Mouse (Mus musculus): Measurements from ENCODE around the gene Senp1. TPM values are rescaled to one million over a fixed set of nuclear protein-coding genes. Genes with fewer than 3 reads are reported as not detected.

Gene Senp1
- polyA plus RNA-seq (2016; fragmentation: Nextera tagmentation; extraction: Ambion mirVana): 41.4 and 41.6 TPM in 2 replicates

- Histone ChIP-seq H3K4me2 (replicated peaks) (peak within 1 kb of the TSS; percentile 87), H3K27me3 (no peaks in the 10 kb centered on the region), H3K4me3 (peak within 1 kb of the TSS; percentile 91), H3K36me3 (peaks cover 1% of the 10 kb centered on the region), H3K9me3 (no peaks in the 10 kb centered on the region), H3K4me1 (peaks cover 21% of the 10 kb centered on the region), H3K9ac (replicated peaks) (peak within 1 kb of the TSS; percentile 87), H3K27ac (replicated peaks) (peak within 1 kb of the TSS; percentile 95)
- ATAC-seq (ENCODE audit: low FRiP score, low read depth): peak; percentile 88
- WGBS: under 1% methylated on average over 58 of the region's 58 CpGs
These were observed at the start of gene Senp1 for GRCm38 (mm10) chr15:98093121-98094011. Senp1 (minus strand) TSS chr15:98093744.

GRCm38 (mm10) chr15:98142515-98142914 is 49.0 kb upstream of the Senp1 start:
- no peak overlapping the region for H3K4me3 ChIP-seq
- peaks cover 42% of the 10 kb centered on the region for H3K36me3 ChIP-seq
- 82% methylated on average over 10 of the region's 10 CpGs for WGBS
- no peaks in the 10 kb centered on the region for H3K9me3 ChIP-seq
- no peak for ATAC-seq (ENCODE audit: low FRiP score, low read depth)
- no peak overlapping the region for H3K27ac ChIP-seq (replicated peaks)
- H3K9ac ChIP-seq (replicated peaks): no peak overlapping the region
- H3K27me3 ChIP-seq: no peaks in the 10 kb centered on the region
- peaks cover 13% of the 10 kb centered on the region for H3K4me1 ChIP-seq
- no peak overlapping the region for H3K4me2 ChIP-seq (replicated peaks)

GRCm38 (mm10) chr15:98140809-98141208 is 47.3 kb upstream of the Senp1 start:
- ATAC-seq (ENCODE audit: low FRiP score, low read depth): no peak
- H3K4me1 ChIP-seq: peaks cover 10% of the 10 kb centered on the region
- peaks cover 59% of the 10 kb centered on the region for H3K36me3 ChIP-seq
- no peak overlapping the region for H3K9ac ChIP-seq (replicated peaks)
- H3K4me2 ChIP-seq (replicated peaks): no peak overlapping the region
- no peaks in the 10 kb centered on the region for H3K9me3 ChIP-seq
- H3K4me3 ChIP-seq: no peak overlapping the region
- no peaks in the 10 kb centered on the region for H3K27me3 ChIP-seq
- WGBS: 91% methylated on average over 5 of the region's 5 CpGs
- H3K27ac ChIP-seq (replicated peaks): no peak overlapping the region

GRCm38 (mm10) chr15:98139763-98140162 is 46.2 kb upstream of the Senp1 start:
- Histone ChIP-seq H3K36me3 (peaks cover 69% of the 10 kb centered on the region), H3K27ac (replicated peaks) (no peak overlapping the region), H3K4me1 (peaks cover 7% of the 10 kb centered on the region), H3K4me3 (no peak overlapping the region), H3K9ac (replicated peaks) (no peak overlapping the region), H3K27me3 (no peaks in the 10 kb centered on the region), H3K9me3 (no peaks in the 10 kb centered on the region), H3K4me2 (replicated peaks) (no peak overlapping the region)
- WGBS: 86% methylated on average over 7 of the region's 7 CpGs
- ATAC-seq (ENCODE audit: low FRiP score, low read depth): no peak

GRCm38 (mm10) chr15:98136871-98137270 is 43.3 kb upstream of the Senp1 start:
- H3K27me3 ChIP-seq: no peaks in the 10 kb centered on the region
- H3K4me2 ChIP-seq (replicated peaks): no peak overlapping the region
- no peak overlapping the region for H3K4me3 ChIP-seq
- H3K27ac ChIP-seq (replicated peaks): no peak overlapping the region
- H3K4me1 ChIP-seq: no peaks in the 10 kb centered on the region
- no peaks in the 10 kb centered on the region; the same call in 1 of the 2 replicates for H3K9me3 ChIP-seq
- peaks cover 89% of the 10 kb centered on the region for H3K36me3 ChIP-seq
- no peak for ATAC-seq (ENCODE audit: low FRiP score, low read depth)
- 93% methylated on average over 9 of the region's 9 CpGs for WGBS
- no peak overlapping the region for H3K9ac ChIP-seq (replicated peaks)

GRCm38 (mm10) chr15:98135671-98136070 is 42.1 kb upstream of the Senp1 start:
- Histone ChIP-seq H3K4me2 (replicated peaks) (no peak overlapping the region), H3K27me3 (no peaks in the 10 kb centered on the region), H3K36me3 (peaks cover 91% of the 10 kb centered on the region), H3K9me3 (no peaks in the 10 kb centered on the region; the same call in 1 of the 2 replicates), H3K9ac (replicated peaks) (no peak overlapping the region), H3K4me3 (no peak overlapping the region), H3K4me1 (no peaks in the 10 kb centered on the region), H3K27ac (replicated peaks) (no peak overlapping the region)
- 96% methylated on average over 13 of the region's 13 CpGs for WGBS
- ATAC-seq (ENCODE audit: low FRiP score, low read depth): no peak

- Histone ChIP-seq H3K9ac (replicated peaks) (no peak overlapping the region), H3K4me3 (no peak overlapping the region), H3K27ac (replicated peaks) (no peak overlapping the region), H3K4me1 (no peaks in the 10 kb centered on the region), H3K36me3 (peaks cover 91% of the 10 kb centered on the region), H3K9me3 (no peaks in the 10 kb centered on the region; the same call in 1 of the 2 replicates), H3K4me2 (replicated peaks) (no peak overlapping the region), H3K27me3 (no peaks in the 10 kb centered on the region)
- ATAC-seq (ENCODE audit: low FRiP score, low read depth): no peak
- 75% methylated on average over 3 of the region's 3 CpGs for WGBS
These were observed 41.1 kb upstream of the Senp1 start for GRCm38 (mm10) chr15:98134666-98135065.

- Histone ChIP-seq H3K36me3 (peaks cover 94% of the 10 kb centered on the region), H3K9me3 (no peaks in the 10 kb centered on the region; the same call in 1 of the 2 replicates), H3K9ac (replicated peaks) (no peak overlapping the region), H3K4me1 (no peaks in the 10 kb centered on the region), H3K27me3 (no peaks in the 10 kb centered on the region), H3K27ac (replicated peaks) (no peak overlapping the region), H3K4me3 (no peak overlapping the region), H3K4me2 (replicated peaks) (no peak overlapping the region)
- no peak for ATAC-seq (ENCODE audit: low FRiP score, low read depth)
- WGBS: 96% methylated on average over 4 of the region's 4 CpGs
These were observed 40.5 kb upstream of the Senp1 start for GRCm38 (mm10) chr15:98134034-98134433.

- Histone ChIP-seq H3K4me2 (replicated peaks) (no peak overlapping the region), H3K36me3 (peaks cover 92% of the 10 kb centered on the region), H3K27me3 (no peaks in the 10 kb centered on the region), H3K4me1 (no peaks in the 10 kb centered on the region), H3K9ac (replicated peaks) (no peak overlapping the region), H3K27ac (replicated peaks) (no peak overlapping the region), H3K4me3 (no peak overlapping the region), H3K9me3 (no peaks in the 10 kb centered on the region; the same call in 1 of the 2 replicates)
- ATAC-seq (ENCODE audit: low FRiP score, low read depth): no peak
- WGBS: 88% methylated on average over 3 of the region's 3 CpGs
These were observed 39.9 kb upstream of the Senp1 start for GRCm38 (mm10) chr15:98133471-98133870.

GRCm38 (mm10) chr15:98131942-98132655 is 38.6 kb upstream of the Senp1 start:
- no peak overlapping the region for H3K4me3 ChIP-seq
- 91% methylated on average over 15 of the region's 15 CpGs for WGBS
- no peak overlapping the region for H3K27ac ChIP-seq (replicated peaks)
- peaks cover 90% of the 10 kb centered on the region for H3K36me3 ChIP-seq
- no peak overlapping the region for H3K4me2 ChIP-seq (replicated peaks)
- H3K27me3 ChIP-seq: no peaks in the 10 kb centered on the region
- no peak overlapping the region for H3K9ac ChIP-seq (replicated peaks)
- no peak for ATAC-seq (ENCODE audit: low FRiP score, low read depth)
- no peaks in the 10 kb centered on the region; the same call in 1 of the 2 replicates for H3K9me3 ChIP-seq
- H3K4me1 ChIP-seq: no peaks in the 10 kb centered on the region

GRCm38 (mm10) chr15:98131451-98131850 is 37.9 kb upstream of the Senp1 start:
- H3K4me1 ChIP-seq: no peaks in the 10 kb centered on the region
- no peak overlapping the region for H3K27ac ChIP-seq (replicated peaks)
- H3K36me3 ChIP-seq: peaks cover 88% of the 10 kb centered on the region
- H3K9me3 ChIP-seq: no peaks in the 10 kb centered on the region; the same call in 1 of the 2 replicates
- H3K27me3 ChIP-seq: no peaks in the 10 kb centered on the region
- no peak overlapping the region for H3K9ac ChIP-seq (replicated peaks)
- no peak overlapping the region for H3K4me3 ChIP-seq
- no peak for ATAC-seq (ENCODE audit: low FRiP score, low read depth)
- H3K4me2 ChIP-seq (replicated peaks): no peak overlapping the region
- WGBS: 96% methylated on average over 7 of the region's 7 CpGs

- ATAC-seq (ENCODE audit: low FRiP score, low read depth): no peak
- 95% methylated on average over 4 of the region's 4 CpGs for WGBS
- Histone ChIP-seq H3K27ac (replicated peaks) (no peak overlapping the region), H3K27me3 (no peaks in the 10 kb centered on the region), H3K36me3 (peaks cover 88% of the 10 kb centered on the region), H3K9ac (replicated peaks) (no peak overlapping the region), H3K4me3 (no peak overlapping the region), H3K9me3 (no peaks in the 10 kb centered on the region; the same call in 1 of the 2 replicates), H3K4me1 (no peaks in the 10 kb centered on the region), H3K4me2 (replicated peaks) (no peak overlapping the region)
These were observed 37.5 kb upstream of the Senp1 start for GRCm38 (mm10) chr15:98131001-98131400.

Measured in midbrain, embryonic 12.5 days (tissue).